Mouse (Mus musculus) activated CD4-positive, CD25-positive, alpha-beta regulatory T cell, adult 4 months (primary cell): ENCODE measurements around the gene 1700020L24Rik. TPM values are rescaled to one million over a fixed set of nuclear protein-coding genes. Genes with fewer than 3 reads are reported as not detected.
A peak's percentile ranks its signal among the peaks of the same experiment; 100 is the strongest.

Source experiments
- ATAC-seq: one replicate; pipeline ENCODE4 v1.8.0; 2017
- polyA plus RNA-seq, 2 experiments: library from polyadenylated mRNA; unstranded; fragments of 100-300 nt; shearing (Covaris generic); gene quantifications; one replicate each; pipeline ENCODE4 v1.2.1; 2017

The 1700020L24Rik gene
- polyA plus RNA-seq, 2 experiments from 2014 or later, result 0.71 to 0.92 TPM

- ATAC-seq, result no peak
Observed at GRCm38 (mm10) chr11:83441235-83441634, 3.8 kb downstream of the 1700020L24Rik start.

- no peak for ATAC-seq
Observed at GRCm38 (mm10) chr11:83442596-83443267, 5.3 kb downstream of the 1700020L24Rik start.

- no peak for ATAC-seq
Observed at GRCm38 (mm10) chr11:83443824-83444223, 6.3 kb downstream of the 1700020L24Rik start.

GRCm38 (mm10) chr11:83445001-83445400 is 7.5 kb downstream of the 1700020L24Rik start:
- no peak for ATAC-seq

GRCm38 (mm10) chr11:83447612-83448011 is 10.1 kb downstream of the 1700020L24Rik start:
- no peak for ATAC-seq

GRCm38 (mm10) chr11:83448021-83448926 is 10.8 kb downstream of the 1700020L24Rik start:
- no peak for ATAC-seq

GRCm38 (mm10) chr11:83448927-83449236 is 11.4 kb downstream of the 1700020L24Rik start:
- ATAC-seq, result no peak

GRCm38 (mm10) chr11:83449298-83449697 is 11.8 kb downstream of the 1700020L24Rik start:
- no peak for ATAC-seq

GRCm38 (mm10) chr11:83450550-83450949 is 13.1 kb downstream of the 1700020L24Rik start:
- no peak for ATAC-seq

- no peak for ATAC-seq
Observed at GRCm38 (mm10) chr11:83451281-83451680, 13.8 kb downstream of the 1700020L24Rik start.

GRCm38 (mm10) chr11:83454548-83454947 is 17.1 kb downstream of the 1700020L24Rik start:
- ATAC-seq, result no peak

- no peak for ATAC-seq
Observed at GRCm38 (mm10) chr11:83455608-83456007, 18.1 kb downstream of the 1700020L24Rik start.

GRCm38 (mm10) chr11:83457257-83457656 is 19.8 kb downstream of the 1700020L24Rik start:
- no peak for ATAC-seq

- ATAC-seq, result no peak
Observed at GRCm38 (mm10) chr11:83457912-83458601, 20.6 kb downstream of the 1700020L24Rik start.

GRCm38 (mm10) chr11:83461462-83462027 is 24.1 kb downstream of the 1700020L24Rik start:
- ATAC-seq, result no peak

- no peak for ATAC-seq
Observed at GRCm38 (mm10) chr11:83462711-83463244, 25.3 kb downstream of the 1700020L24Rik start, which contains the start of gene Mmp28. Gene Mmp28 (minus strand): TSS chr11:83463071.

- no peak for ATAC-seq
Observed at GRCm38 (mm10) chr11:83465976-83466375, 28.5 kb downstream of the 1700020L24Rik start.

GRCm38 (mm10) chr11:83467120-83467652 is 29.7 kb downstream of the 1700020L24Rik start:
- ATAC-seq, result no peak

GRCm38 (mm10) chr11:83468765-83469164 is 31.3 kb downstream of the 1700020L24Rik start:
- no peak for ATAC-seq

GRCm38 (mm10) chr11:83471766-83472165 is 34.3 kb downstream of the 1700020L24Rik start:
- ATAC-seq, result no peak

GRCm38 (mm10) chr11:83472324-83473234 is 35.1 kb downstream of the 1700020L24Rik start, which contains the start of gene Taf15:
Gene Taf15 (plus strand): TSS chr11:83473086.
- peak; percentile 99 for ATAC-seq
